Mouse (Mus musculus): ENCODE measurements at regions not wholly inside any gene's neighbourhood (a gene's known extent, or its start where the extent isn't known, plus 50 kb on each side); places are given as distances from the start of the nearest gene placed in this dataset.

GRCm38 (mm10) chr19:21104462-21104936 is 150.5 kb upstream of the Tmc1 start:
- H3K4me2 ChIP-seq (replicated peaks; ENCODE audit: low read depth, low read length) = no peak overlapping the region
- ATAC-seq (ENCODE audit: low FRiP score, low TSS enrichment) = no peak
- H3K9me3 ChIP-seq (ENCODE audit: control insufficient read depth, low read length) = no peaks in the 10 kb centered on the region
- H3K4me3 ChIP-seq (ENCODE audit: low read length) = no peak overlapping the region
- H3K4me1 ChIP-seq (ENCODE audit: control insufficient read depth, insufficient read depth, low read length) = peaks cover 12% of the 10 kb centered on the region; the same call in 1 of the 2 replicates
- 89% methylated on average over 8 of the region's 8 CpGs for WGBS
- H3K27me3 ChIP-seq (ENCODE audit: control insufficient read depth, insufficient read depth, low read length) = no peaks in the 10 kb centered on the region
- H3K36me3 ChIP-seq (ENCODE audit: control insufficient read depth, insufficient read depth, low read length) = no peaks in the 10 kb centered on the region
- no peak overlapping the region for H3K9ac ChIP-seq (ENCODE audit: low read depth, low read length)
- H3K27ac ChIP-seq (ENCODE audit: low read depth, low read length) = no peak overlapping the region

DNA sequence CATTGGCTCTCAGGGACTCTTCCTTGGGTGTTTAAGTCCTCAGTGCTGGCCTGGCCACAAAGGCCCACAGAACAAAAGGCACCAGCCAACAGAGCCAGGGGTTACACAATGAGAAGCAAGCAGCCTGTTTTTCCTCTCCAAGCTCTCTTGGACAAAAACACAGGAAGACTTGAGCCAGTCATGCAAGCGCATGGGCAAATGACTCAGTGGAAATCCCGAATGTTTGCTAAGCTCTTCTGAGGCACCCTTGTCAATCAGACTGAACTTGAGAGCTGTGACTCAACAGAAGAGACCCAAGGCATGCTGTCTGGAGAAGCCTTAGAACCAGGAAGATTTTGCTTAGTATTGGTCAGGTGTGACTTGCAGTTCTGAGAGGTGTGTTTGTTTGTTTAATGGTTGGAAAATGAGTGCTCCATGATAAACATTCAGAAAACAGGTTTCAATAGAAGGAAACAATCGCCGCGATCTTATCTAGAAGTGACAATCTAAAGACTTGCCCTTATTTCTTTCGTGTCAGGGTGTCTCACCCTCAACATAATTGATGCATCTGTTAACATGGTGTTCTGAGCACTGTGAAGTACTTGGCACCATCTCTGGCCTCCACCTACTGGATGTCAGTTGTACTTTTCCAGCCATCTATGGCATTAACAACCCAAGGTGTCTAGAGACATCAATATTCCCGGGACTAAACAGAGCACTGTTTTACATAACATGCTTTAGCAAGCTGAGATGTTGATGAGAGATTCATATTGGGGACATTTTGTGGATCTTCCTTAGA is 124.0 kb upstream of the Tmc1 start:
- no peaks in the 10 kb centered on the region for H3K36me3 ChIP-seq (ENCODE audit: control insufficient read depth, insufficient read depth, low read length)
- 89% methylated on average over 7 of the region's 7 CpGs for WGBS
- no peak for ATAC-seq (ENCODE audit: low FRiP score, low TSS enrichment)
- H3K9ac ChIP-seq (ENCODE audit: low read depth, low read length) = no peak overlapping the region
- H3K4me3 ChIP-seq (ENCODE audit: low read length) = no peak overlapping the region
- H3K9me3 ChIP-seq (ENCODE audit: control insufficient read depth, low read length) = no peaks in the 10 kb centered on the region
- H3K4me2 ChIP-seq (replicated peaks; ENCODE audit: low read depth, low read length) = no peak overlapping the region
- H3K27ac ChIP-seq (ENCODE audit: low read depth, low read length) = no peak overlapping the region
- H3K4me1 ChIP-seq (ENCODE audit: control insufficient read depth, insufficient read depth, low read length) = no peaks in the 10 kb centered on the region
- H3K27me3 ChIP-seq (ENCODE audit: control insufficient read depth, insufficient read depth, low read length) = no peaks in the 10 kb centered on the region

DNA sequence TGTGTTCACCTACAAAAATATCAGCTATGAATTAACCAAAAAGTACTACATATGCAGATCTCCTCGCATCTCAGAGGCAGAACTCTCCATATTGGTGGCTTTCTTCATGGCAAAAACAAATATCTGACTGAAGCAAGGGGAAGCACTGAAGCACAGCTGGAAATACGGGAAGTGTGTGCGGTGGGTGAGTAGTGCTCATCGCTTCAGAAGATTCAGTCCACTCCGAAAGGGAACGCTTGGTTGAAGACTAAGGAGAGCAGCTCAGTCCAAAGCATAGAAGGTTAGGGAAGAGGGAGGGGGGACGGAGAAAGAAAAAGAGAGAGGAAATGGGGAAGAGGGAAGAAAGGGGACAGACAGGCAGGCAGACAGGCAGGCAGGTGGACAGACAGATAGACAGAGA is 114.4 kb upstream of the Tmc1 start:
- Histone ChIP-seq H3K9me3 (ENCODE audit: control insufficient read depth, low read length) (0 out of 2 replicates have a peak, but pooled peaks cover 2% of the 10 kb centered on the region), H3K27ac (ENCODE audit: low read depth, low read length) (no peak overlapping the region), H3K27me3 (ENCODE audit: control insufficient read depth, insufficient read depth, low read length) (no peaks in the 10 kb centered on the region), H3K4me3 (ENCODE audit: low read length) (no peak overlapping the region), H3K4me1 (ENCODE audit: control insufficient read depth, insufficient read depth, low read length) (no peaks in the 10 kb centered on the region), H3K4me2 (replicated peaks; ENCODE audit: low read depth, low read length) (no peak overlapping the region), H3K9ac (ENCODE audit: low read depth, low read length) (no peak overlapping the region), H3K36me3 (ENCODE audit: control insufficient read depth, insufficient read depth, low read length) (no peaks in the 10 kb centered on the region)
- WGBS = 86% methylated on average over 7 of the region's 7 CpGs
- ATAC-seq (ENCODE audit: low FRiP score, low TSS enrichment) = no peak

GRCm38 (mm10) chr19:21066432-21067113 is 112.6 kb upstream of the Tmc1 start:
- ATAC-seq (ENCODE audit: low FRiP score, low TSS enrichment) = no peak
- no peak overlapping the region for H3K27ac ChIP-seq (ENCODE audit: low read depth, low read length)
- no peaks in the 10 kb centered on the region for H3K4me1 ChIP-seq (ENCODE audit: control insufficient read depth, insufficient read depth, low read length)

DNA sequence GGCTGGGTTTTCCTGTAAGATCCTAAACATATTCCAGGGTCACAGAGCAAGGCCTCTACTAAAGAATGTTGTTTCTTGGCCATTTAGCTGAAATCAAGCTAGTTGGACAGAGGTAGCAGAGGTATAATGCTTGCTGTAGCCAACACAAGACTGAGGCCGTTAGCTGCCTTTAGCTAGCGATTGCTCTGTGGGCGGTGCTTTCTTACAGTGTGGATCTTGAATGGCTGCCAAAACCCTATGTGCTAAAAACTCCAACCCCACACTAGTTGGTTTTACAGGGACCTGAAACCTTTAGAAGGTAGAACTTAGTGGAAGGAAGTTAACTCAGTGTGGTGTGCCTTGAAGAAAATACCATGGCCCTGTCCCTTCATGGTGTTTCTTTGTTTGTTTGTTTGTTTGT is 110.9 kb upstream of the Tmc1 start:
- Histone ChIP-seq H3K27ac (ENCODE audit: low read depth, low read length) (no peak overlapping the region), H3K4me1 (ENCODE audit: control insufficient read depth, insufficient read depth, low read length) (no peaks in the 10 kb centered on the region), H3K9me3 (ENCODE audit: control insufficient read depth, low read length) (no peaks in the 10 kb centered on the region), H3K27me3 (ENCODE audit: control insufficient read depth, insufficient read depth, low read length) (no peaks in the 10 kb centered on the region), H3K36me3 (ENCODE audit: control insufficient read depth, insufficient read depth, low read length) (no peaks in the 10 kb centered on the region), H3K4me3 (ENCODE audit: low read length) (no peak overlapping the region), H3K4me2 (replicated peaks; ENCODE audit: low read depth, low read length) (no peak overlapping the region), H3K9ac (ENCODE audit: low read depth, low read length) (no peak overlapping the region)
- WGBS = 74% methylated on average over 3 of the region's 3 CpGs
- no peak for ATAC-seq (ENCODE audit: low FRiP score, low TSS enrichment)

More at GRCm38 (mm10) chr19:21066432-21067113, 112.6 kb upstream of the Tmc1 start:
- Histone ChIP-seq H3K27me3 (ENCODE audit: control insufficient read depth, insufficient read depth, low read length) (no peaks in the 10 kb centered on the region), H3K4me3 (ENCODE audit: low read length) (no peak overlapping the region), H3K9ac (ENCODE audit: low read depth, low read length) (no peak overlapping the region), H3K36me3 (ENCODE audit: control insufficient read depth, insufficient read depth, low read length) (no peaks in the 10 kb centered on the region), H3K4me2 (replicated peaks; ENCODE audit: low read depth, low read length) (no peak overlapping the region), H3K9me3 (ENCODE audit: control insufficient read depth, low read length) (0 out of 2 replicates have a peak, but pooled peaks cover 2% of the 10 kb centered on the region)
- 87% methylated on average over 14 of the region's 14 CpGs for WGBS

DNA sequence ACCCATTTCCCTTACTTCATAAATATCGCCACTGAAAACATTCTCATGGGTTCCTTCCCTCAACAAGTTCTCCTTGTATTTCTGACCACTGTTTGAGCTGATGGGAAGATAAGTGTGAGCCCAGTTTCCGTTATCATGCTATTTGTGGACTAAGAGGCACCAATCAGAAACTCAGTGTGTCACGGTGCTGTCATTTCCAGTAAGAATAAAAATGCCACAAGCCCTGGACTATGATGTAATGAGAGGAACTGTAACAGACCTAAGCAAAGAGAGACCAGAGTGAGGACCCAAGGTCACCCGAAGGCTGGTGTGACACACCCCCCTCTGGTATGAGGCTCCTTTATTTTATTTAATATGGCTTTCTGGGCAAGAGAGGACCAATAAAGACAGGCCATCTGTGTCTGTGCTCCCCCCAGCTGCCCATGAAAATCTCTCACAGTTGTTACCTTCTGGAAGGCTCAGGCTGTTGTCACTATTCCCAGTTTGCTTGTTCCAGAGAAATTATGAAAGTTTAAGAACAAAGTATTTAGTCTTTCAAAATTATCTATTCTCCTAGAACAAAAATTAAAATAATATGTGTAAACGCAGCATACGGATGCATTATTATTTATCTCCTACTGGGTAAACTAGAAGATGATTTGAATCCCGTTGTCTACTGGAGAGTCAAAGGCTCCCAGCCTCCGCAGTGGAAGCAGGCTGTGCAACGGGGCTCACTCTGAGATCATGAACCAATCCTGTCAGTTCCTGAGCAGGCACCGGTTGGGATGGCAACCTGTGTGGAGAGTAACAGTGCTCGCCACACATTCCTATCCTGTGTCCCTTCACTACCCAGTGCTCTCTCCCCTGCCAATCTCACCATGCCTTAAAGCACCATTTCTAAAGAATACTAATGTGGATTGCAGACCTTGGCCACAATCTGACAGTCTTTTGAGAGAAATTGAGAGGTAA is 99.9 kb upstream of the Tmc1 start:
- no peak overlapping the region for H3K4me3 ChIP-seq (ENCODE audit: low read length)
- no peak overlapping the region for H3K27ac ChIP-seq (ENCODE audit: low read depth, low read length)
- 87% methylated on average over 11 of the region's 11 CpGs for WGBS
- H3K4me2 ChIP-seq (replicated peaks; ENCODE audit: low read depth, low read length) = no peak overlapping the region
- H3K36me3 ChIP-seq (ENCODE audit: control insufficient read depth, insufficient read depth, low read length) = no peaks in the 10 kb centered on the region
- H3K4me1 ChIP-seq (ENCODE audit: control insufficient read depth, insufficient read depth, low read length) = no peaks in the 10 kb centered on the region
- no peaks in the 10 kb centered on the region for H3K9me3 ChIP-seq (ENCODE audit: control insufficient read depth, low read length)
- H3K27me3 ChIP-seq (ENCODE audit: control insufficient read depth, insufficient read depth, low read length) = no peaks in the 10 kb centered on the region
- H3K9ac ChIP-seq (ENCODE audit: low read depth, low read length) = no peak overlapping the region
- ATAC-seq (ENCODE audit: low FRiP score, low TSS enrichment) = no peak

- WGBS = 85% methylated on average over 3 of the region's 3 CpGs
- Histone ChIP-seq H3K4me1 (ENCODE audit: control insufficient read depth, insufficient read depth, low read length) (no peaks in the 10 kb centered on the region), H3K27ac (ENCODE audit: low read depth, low read length) (no peak overlapping the region), H3K4me2 (replicated peaks; ENCODE audit: low read depth, low read length) (no peak overlapping the region), H3K9me3 (ENCODE audit: control insufficient read depth, low read length) (no peaks in the 10 kb centered on the region), H3K27me3 (ENCODE audit: control insufficient read depth, insufficient read depth, low read length) (no peaks in the 10 kb centered on the region), H3K36me3 (ENCODE audit: control insufficient read depth, insufficient read depth, low read length) (no peaks in the 10 kb centered on the region), H3K4me3 (ENCODE audit: low read length) (no peak overlapping the region), H3K9ac (ENCODE audit: low read depth, low read length) (no peak overlapping the region)
- no peak for ATAC-seq (ENCODE audit: low FRiP score, low TSS enrichment)
These were observed 98.8 kb upstream of the Tmc1 start for GRCm38 (mm10) chr19:21052771-21053170.

DNA sequence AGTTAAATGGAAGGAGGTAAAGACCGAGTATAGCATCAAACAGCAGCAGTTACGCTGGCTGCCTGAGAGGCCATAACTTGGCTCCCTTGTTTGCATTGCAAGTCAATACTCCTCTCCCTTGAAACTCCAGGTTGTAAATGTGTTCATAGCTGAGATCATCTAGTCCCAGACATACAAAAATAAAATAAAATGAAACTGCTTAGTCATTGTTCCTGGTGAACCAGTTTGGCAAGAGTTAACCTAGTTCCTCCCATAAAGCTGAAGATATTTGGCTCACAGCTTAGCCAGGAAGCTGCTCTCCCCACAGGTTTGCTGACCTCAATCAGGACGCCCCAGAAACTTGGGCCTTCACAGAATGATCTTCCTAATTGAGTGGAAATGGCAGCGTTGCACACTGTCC is 97.9 kb upstream of the Tmc1 start:
- WGBS = 39% methylated on average over 4 of the region's 4 CpGs
- no peak overlapping the region for H3K9ac ChIP-seq (ENCODE audit: low read depth, low read length)
- H3K4me2 ChIP-seq (replicated peaks; ENCODE audit: low read depth, low read length) = no peak overlapping the region
- no peaks in the 10 kb centered on the region for H3K4me1 ChIP-seq (ENCODE audit: control insufficient read depth, insufficient read depth, low read length)
- no peaks in the 10 kb centered on the region for H3K9me3 ChIP-seq (ENCODE audit: control insufficient read depth, low read length)
- no peaks in the 10 kb centered on the region for H3K27me3 ChIP-seq (ENCODE audit: control insufficient read depth, insufficient read depth, low read length)
- ATAC-seq (ENCODE audit: low FRiP score, low TSS enrichment) = no peak
- H3K4me3 ChIP-seq (ENCODE audit: low read length) = no peak overlapping the region
- no peak overlapping the region for H3K27ac ChIP-seq (ENCODE audit: low read depth, low read length)
- H3K36me3 ChIP-seq (ENCODE audit: control insufficient read depth, insufficient read depth, low read length) = no peaks in the 10 kb centered on the region

Measured in kidney, embryonic 14.5 days (tissue).